Mouse (Mus musculus): ENCODE data around the gene Cfap157.
A peak's percentile ranks its signal among the peaks of the same experiment; 100 is the strongest.

The Cfap157 gene

GRCm38 (mm10) chr2:32750887-32751664, 33.2 kb downstream of the Cfap157 start:
- no peak for DNase-seq (ENCODE audit: low spot score in 2 of 2)

- DNase-seq (ENCODE audit: low spot score in 2 of 2), result no peak
These were observed 34.0 kb downstream of the Cfap157 start for GRCm38 (mm10) chr2:32750199-32750598.

DNA sequence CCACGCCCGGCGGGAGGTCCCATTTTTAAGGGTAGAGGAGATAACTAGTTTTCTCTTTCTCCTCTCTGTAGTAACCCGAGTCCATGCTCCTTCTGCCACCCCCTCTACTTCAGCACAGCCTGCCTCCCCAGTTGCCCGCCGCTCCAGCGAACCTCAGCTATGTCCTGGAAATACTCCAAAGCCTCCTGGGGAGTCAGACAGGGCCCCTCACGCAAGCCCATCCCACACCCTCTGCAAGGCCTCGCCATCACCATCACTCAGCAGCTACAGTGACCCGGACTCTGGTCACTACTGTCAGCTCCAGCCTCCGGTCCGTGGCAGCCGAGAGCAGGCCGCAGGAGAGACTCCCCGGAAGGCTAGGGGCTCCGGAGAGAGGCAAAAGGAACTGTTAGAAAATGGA, 35.1 kb downstream of the Cfap157 start:
- no peak for DNase-seq (ENCODE audit: low spot score in 2 of 2)

GRCm38 (mm10) chr2:32744272-32744982, 39.8 kb downstream of the Cfap157 start:
- DNase-seq (ENCODE audit: low spot score in 2 of 2), result no peak

- peak; percentile 77 to 85 for DNase-seq (ENCODE audit: low spot score in 2 of 2)
These were observed 42.1 kb downstream of the Cfap157 start for GRCm38 (mm10) chr2:32742173-32742531.

DNA sequence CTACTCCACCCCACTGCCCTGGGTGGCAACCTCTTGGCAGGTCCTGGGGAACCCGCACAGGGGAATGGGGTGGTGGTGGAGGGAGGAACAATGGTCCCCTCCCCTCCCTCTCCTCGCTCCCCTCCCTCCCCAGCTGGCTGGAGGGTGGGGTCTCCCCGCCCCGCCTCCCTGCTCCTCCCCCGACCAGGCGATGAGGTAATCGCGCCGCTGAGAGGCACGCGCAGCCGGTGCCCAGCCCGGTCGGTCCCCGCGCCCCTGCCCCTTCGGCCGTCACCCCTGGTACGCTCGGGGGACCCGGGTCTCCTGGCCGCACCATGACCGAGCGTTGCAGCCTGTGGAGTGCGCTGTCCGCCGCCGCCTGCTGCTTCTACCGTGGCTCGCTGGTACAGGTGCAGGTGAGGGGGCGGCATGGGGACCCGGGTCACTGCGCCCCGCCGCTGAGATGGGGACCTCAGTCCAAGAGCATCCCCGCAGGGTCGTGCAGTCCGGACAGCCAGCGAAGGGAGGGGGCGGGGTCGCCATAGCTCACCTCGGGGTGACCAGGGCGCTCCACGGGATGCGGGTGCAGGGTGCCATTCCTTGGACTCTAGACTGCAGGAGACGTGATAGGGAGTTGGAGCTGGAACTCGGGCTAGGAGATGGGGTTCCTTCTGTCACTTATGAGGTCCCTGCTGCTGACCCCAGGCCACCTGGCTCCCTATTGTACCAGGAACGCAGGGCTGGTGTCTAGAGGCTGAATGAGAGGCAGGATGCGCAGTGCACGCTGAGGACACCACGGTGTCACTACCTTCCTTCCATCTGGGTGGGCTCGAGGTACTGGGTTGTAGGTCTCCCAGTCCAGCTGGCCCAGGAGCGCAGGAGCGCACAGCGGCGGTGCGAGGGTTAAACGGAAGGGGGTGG, 42.7 kb downstream of the Cfap157 start:
- DNase-seq (ENCODE audit: low spot score in 2 of 2), result peak in 1 of 2 experiments; percentile 66

DNA sequence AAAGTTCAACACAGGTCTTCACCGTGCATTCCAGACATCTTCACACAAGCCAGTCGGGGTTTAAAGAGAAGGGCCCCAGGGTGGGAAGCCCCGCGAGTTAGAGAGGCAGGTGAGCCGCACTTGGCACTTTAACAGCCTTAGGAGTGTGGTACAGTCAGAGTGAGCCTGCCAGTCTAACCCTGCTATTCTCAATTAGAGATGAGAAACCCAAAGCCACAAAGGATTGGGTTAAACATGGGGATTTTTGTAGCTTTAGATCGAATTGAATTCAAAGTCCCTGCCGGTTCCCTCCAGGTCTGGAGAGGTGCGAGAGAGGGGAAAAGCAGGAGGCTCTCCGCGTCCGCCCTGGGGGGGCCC, 43.3 kb downstream of the Cfap157 start, which contains the start of gene 6330409D20Rik:
Gene 6330409D20Rik (minus strand): TSS at position 101 of the 357 bp plus-strand sequence.
- no peak for DNase-seq (ENCODE audit: low spot score in 2 of 2)

DNA sequence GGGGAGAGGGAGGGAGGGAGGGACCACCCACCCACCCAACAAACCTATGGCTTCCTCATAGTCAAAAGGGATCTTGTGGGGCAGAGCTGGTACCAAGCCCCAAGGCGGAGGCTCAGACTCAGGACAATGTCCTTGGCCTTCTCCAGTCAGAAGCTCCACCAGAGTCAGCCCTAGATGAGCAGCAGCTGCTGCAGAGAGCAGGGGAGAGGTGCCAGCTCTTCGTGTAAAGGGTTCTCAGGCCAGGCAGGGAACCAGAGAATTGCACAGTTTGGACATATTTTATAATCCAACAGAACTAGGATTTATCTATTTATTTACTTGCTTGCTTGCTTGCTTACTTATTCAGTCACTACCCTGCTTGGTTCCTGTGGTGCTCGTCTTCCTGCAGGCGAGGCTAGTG, 44.9 kb downstream of the Cfap157 start:
- DNase-seq (ENCODE audit: low spot score in 2 of 2), result no peak

DNA sequence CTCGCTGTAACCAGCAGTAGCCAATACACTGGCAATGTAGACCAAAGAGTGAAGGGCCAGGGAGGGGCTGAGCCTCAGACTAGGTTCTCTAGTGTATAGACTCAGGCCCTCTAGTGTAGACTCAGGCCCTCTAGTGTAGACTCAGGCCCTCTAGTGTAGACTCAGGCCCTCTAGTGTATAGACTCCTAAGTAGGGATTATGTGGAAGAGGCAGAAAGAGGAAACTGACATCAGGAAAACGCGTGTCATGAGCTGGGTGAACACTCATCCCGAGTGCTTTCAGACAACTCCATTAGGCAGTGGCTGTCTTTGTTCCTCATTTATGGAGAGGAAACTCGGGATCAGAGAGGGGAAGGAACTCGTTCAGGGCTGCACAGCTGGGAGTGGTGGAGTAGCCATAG, 47.2 kb downstream of the Cfap157 start:
- DNase-seq (ENCODE audit: low spot score in 2 of 2), result no peak

DNA sequence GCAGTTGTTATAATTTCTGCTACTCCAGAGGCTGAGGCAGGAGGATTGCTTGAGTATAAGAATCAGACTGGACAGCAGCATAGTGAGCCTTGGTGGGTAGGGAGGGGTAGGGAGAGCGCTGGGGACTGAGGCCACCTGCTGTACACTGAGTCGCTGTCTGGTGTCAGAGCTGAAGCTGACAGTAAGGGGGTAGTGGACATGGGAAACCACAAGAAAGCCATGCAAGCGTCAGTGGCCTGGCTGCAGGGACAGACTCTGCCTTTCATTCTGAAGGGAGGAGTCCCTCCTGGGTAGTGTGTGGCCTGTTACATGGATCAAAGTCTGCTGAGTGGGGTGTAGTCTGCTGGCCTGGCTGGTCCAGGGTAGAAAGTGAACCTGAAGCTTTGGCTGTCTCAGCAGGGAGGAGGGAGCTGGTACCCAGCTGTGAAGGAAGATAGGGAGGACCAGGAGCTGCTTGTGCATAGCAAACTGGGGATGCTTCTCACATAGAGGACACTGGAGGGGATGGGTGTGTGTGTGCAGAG, 47.9 kb downstream of the Cfap157 start:
- DNase-seq (ENCODE audit: low spot score in 2 of 2), result no peak

DNA sequence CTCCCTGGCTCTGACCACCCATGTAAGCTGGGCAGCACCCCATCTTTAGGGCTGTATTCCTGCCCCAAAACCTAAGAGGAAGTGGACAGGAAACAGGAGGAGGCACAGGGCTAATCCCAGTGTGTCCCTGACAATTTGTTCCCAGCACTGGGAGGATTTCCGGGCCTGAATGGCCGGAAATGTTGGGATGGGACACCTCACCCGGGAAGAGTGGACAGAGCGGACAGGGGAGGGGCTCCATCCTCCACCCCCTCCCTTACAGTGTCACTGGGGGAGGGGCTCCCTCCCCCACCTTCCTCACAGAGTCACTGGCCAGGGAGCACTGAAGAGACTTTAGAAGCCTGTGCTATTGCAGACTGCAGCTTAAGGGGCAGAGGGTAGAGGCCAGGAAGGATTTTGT, 49.3 kb downstream of the Cfap157 start:
- DNase-seq (ENCODE audit: low spot score in 2 of 2), result no peak

DNA sequence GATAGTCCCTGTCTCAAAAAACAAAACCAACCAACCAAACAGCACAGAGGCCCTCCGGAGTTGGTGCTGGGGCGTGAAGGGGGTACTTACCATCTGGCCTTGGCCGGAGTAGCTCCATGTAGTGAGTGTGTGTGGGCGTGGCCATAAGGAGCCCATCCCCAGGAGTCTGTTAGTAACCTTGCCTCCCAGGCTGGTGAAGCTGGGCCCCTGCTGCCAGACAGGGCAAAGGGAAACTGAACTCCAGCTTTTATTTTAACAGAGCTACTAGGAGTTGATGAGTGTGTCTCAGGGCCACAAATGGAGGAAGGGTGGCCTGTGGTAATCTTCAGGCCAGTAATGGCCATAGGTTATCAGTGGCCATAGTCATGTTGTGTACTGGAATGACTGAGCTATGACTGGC, 49.7 kb downstream of the Cfap157 start:
- DNase-seq (ENCODE audit: low spot score in 2 of 2), result no peak

DNA sequence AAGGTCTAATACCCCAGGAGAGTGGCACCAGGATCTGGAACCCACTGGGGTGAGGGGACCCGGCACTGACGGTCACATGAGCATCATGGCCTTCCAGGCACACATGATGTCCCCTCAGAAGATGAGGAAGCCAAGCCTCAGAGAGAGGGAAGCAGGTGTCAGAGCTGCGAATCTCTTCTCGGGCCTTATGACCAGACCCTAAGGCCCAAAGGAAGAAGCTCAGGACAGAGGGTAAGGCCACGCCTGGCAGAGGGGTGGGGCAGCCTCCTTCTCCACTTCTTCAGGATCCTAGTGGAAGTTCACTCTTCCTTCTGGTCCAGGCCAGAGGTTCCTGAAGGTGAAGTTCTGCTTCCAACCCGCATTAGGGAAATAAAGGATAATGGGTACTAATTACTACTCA, 51.5 kb downstream of the Cfap157 start:
- DNase-seq (ENCODE audit: low spot score in 2 of 2), result no peak

GRCm38 (mm10) chr2:32731911-32732310, 52.3 kb downstream of the Cfap157 start:
- DNase-seq (ENCODE audit: low spot score in 2 of 2), result no peak

- no peak for DNase-seq (ENCODE audit: low spot score in 2 of 2)
These were observed 53.4 kb downstream of the Cfap157 start for GRCm38 (mm10) chr2:32730854-32731253.

DNA sequence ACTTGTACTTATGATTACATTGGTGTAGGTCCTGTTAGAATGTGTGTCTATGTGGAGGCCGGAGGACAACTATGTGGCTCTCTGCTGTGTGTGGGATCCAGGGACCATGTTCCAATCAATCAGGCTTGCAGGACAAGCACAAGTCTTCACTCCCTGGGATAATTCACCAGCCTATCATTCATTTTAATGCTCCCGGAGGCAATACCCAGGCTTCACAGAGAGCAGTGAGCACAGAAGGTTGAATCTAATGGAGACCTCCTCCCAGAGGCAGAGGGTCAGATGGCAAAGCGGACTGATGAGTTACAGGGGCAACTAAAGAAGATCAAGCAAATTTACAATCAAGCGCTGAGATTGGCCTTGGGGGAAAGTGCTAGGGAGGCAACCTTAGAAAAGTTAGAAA, 54.7 kb downstream of the Cfap157 start:
- DNase-seq (ENCODE audit: low spot score in 2 of 2), result no peak

GRCm38 (mm10) chr2:32728463-32728862, 55.8 kb downstream of the Cfap157 start:
- DNase-seq (ENCODE audit: low spot score in 2 of 2), result no peak

- peak; percentile 85 to 87 for DNase-seq (ENCODE audit: low spot score in 2 of 2)
These were observed 56.8 kb downstream of the Cfap157 start for GRCm38 (mm10) chr2:32727435-32727834.
